Mouse (Mus musculus): ENCODE results near the gene Noxa1. TPM values are rescaled to one million over a fixed set of nuclear protein-coding genes. Genes with fewer than 3 reads are reported as not detected.

Gene Noxa1
- total RNA-seq, 2 experiments from 2014 or later = not detected

GRCm38 (mm10) chr2:25115442-25115841, 20.5 kb upstream of the Noxa1 start:
- TF ChIP-seq CTCF (conservative IDR thresholded peaks at IDR 0.05) = no peak
- Histone ChIP-seq H3K27ac (no peak overlapping the region), H3K4me3 (no peak overlapping the region)
- DNase-seq (ENCODE audit: low spot score in 2 of 2) = no peak

DNA sequence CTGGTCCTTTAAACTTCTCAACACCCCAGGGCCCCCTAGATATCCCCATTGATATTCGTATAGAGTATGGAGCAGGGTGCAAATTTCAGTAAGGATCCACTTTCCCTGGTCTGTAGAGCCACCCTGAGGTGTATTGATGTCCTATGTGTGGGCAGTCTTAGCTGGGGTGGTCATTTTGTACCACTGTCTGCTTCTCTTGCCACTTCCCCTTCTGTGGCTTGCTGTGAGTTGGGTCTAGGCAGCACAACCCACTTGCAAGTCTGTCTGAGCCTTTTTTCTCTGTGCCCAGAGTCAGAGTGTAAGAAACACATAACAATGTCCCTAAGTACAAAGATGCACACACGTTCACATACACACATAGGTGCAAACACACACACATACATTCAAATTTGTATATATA, 19.4 kb upstream of the Noxa1 start:
- no peak for TF ChIP-seq CTCF (conservative IDR thresholded peaks at IDR 0.05)
- no peak for DNase-seq (ENCODE audit: low spot score in 2 of 2)
- no peak overlapping the region for H3K27ac ChIP-seq
- no peak overlapping the region for H3K4me3 ChIP-seq

- Histone ChIP-seq H3K4me3 (no peak overlapping the region), H3K27ac (0 out of 2 replicates have a peak overlapping the region, but pooled peaks have one; percentile 5)
- no peak for DNase-seq (ENCODE audit: low spot score in 2 of 2)
- no peak for TF ChIP-seq CTCF (conservative IDR thresholded peaks at IDR 0.05)
Observed at GRCm38 (mm10) chr2:25111184-25111791, 16.3 kb upstream of the Noxa1 start.

DNA sequence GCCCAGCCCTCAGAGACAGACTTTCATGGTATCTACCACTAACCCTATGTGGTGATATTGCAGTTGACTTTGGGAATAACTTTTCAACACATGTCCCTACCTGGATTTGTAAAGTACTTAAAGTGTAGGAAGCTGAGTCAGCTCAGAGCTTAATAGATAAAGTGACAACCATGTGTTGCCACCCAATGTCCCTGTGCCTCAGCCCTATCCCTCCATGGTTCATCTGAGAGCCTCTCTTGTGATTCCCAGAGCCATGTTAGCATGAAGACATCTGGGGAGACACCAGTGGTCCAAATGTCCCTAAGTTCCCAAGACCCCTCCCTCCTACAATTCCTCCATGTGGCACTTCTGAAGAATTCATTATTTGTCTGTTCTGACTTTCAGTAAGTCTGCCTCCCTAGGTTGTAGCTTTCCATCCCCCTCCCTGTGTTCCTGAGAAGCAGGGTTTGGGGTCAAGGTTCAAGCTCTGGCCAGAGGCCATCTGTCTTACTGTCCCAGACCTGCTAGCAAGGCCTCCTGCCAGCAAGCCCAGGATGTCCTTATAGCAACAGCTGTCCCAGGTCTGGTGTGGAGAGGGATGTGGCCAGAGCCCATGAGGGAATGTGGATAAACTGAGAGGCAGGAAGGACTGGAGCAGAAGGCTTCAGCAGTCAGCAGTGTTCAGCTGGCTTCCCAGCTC, 15.7 kb upstream of the Noxa1 start:
- Histone ChIP-seq H3K27ac (0 out of 2 replicates have a peak overlapping the region, but pooled peaks have one; percentile 5), H3K4me3 (no peak overlapping the region)
- no peak for TF ChIP-seq CTCF (conservative IDR thresholded peaks at IDR 0.05)
- DNase-seq (ENCODE audit: low spot score in 2 of 2) = no peak

- H3K27ac ChIP-seq = no peak overlapping the region
- H3K4me3 ChIP-seq = no peak overlapping the region
- TF ChIP-seq CTCF (conservative IDR thresholded peaks at IDR 0.05) = no peak
- DNase-seq (ENCODE audit: low spot score in 2 of 2) = no peak
Observed at GRCm38 (mm10) chr2:25109487-25109886, 14.5 kb upstream of the Noxa1 start.

GRCm38 (mm10) chr2:25106045-25106444, 11.1 kb upstream of the Noxa1 start:
- no peak for TF ChIP-seq CTCF (conservative IDR thresholded peaks at IDR 0.05)
- Histone ChIP-seq H3K27ac (no peak overlapping the region), H3K4me3 (no peak overlapping the region)
- DNase-seq (ENCODE audit: low spot score in 2 of 2) = no peak

- no peak for DNase-seq (ENCODE audit: low spot score in 2 of 2)
- TF ChIP-seq CTCF (conservative IDR thresholded peaks at IDR 0.05) = peak; percentile 51
- no peak overlapping the region for H3K4me3 ChIP-seq
- H3K27ac ChIP-seq = no peak overlapping the region
Observed at GRCm38 (mm10) chr2:25104122-25104521, 9.2 kb upstream of the Noxa1 start.

DNA sequence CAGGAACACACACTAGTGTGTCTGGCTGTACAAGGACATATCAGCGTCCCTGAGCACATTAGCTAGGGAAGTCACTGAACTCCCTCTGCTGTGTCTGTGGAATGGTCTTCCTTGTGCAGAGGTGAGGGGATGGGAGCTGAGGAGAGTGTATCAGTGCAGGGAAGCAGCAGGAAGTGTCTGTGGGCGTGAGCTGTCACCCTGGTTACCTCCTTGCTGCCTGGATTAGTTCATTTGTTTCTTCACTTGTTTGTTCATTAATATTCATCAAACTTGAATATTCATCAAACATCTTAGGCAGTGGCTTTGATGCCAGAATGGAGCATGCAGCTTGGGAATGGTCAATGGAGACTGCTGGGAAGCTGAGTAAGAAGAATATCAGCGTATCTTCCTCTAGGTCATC, 4.8 kb upstream of the Noxa1 start:
- no peak overlapping the region for H3K4me3 ChIP-seq
- peak overlapping the region; percentile 83 for H3K27ac ChIP-seq
- no peak for DNase-seq (ENCODE audit: low spot score in 2 of 2)
- TF ChIP-seq CTCF (conservative IDR thresholded peaks at IDR 0.05) = no peak

- peak; percentile 76 for TF ChIP-seq CTCF (conservative IDR thresholded peaks at IDR 0.05)
- H3K27ac ChIP-seq = peak overlapping the region; percentile 83
- H3K4me3 ChIP-seq = no peak overlapping the region
- peak; percentile 32 to 33 for DNase-seq (ENCODE audit: low spot score in 2 of 2)
Observed at GRCm38 (mm10) chr2:25098956-25099355, 4.0 kb upstream of the Noxa1 start.

DNA sequence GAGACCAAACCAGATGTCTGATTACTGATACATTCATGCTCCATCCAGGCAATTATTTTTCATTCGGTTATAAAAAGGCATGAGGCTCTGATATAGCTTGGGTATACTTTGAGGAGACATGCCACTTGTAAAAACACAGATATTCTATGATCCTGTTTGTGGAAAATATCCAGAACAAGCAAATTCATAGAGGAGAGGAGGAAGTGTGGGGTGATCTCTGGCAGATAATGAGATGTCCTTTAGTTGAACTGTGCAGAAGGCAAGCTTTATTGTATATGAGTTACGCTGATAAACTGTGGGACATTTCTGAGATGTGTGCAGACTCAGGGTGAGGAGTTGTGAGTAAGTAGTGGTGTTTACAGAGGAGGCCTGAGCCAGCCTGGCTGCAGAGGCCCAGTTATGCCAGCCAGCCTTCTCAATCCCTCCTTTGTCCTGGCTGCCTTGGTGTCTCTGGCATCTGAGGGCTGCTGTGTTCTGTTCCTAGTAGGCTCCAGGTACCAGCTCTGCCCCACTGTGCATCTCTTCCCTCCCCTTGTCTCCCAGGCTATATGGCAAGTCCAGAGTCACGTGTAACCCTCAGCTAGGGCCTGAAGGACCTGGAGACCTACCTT, 3.2 kb upstream of the Noxa1 start:
- peak overlapping the region; percentile 83 for H3K27ac ChIP-seq
- H3K4me3 ChIP-seq = no peak overlapping the region
- DNase-seq (ENCODE audit: low spot score in 2 of 2) = no peak
- TF ChIP-seq CTCF (conservative IDR thresholded peaks at IDR 0.05) = no peak

- no peak for DNase-seq (ENCODE audit: low spot score in 2 of 2)
- Histone ChIP-seq H3K27ac (no peak overlapping the region), H3K4me3 (no peak overlapping the region)
- TF ChIP-seq CTCF (conservative IDR thresholded peaks at IDR 0.05) = no peak
Observed at GRCm38 (mm10) chr2:25094785-25095108, 202 bp downstream of the Noxa1 start.

DNA sequence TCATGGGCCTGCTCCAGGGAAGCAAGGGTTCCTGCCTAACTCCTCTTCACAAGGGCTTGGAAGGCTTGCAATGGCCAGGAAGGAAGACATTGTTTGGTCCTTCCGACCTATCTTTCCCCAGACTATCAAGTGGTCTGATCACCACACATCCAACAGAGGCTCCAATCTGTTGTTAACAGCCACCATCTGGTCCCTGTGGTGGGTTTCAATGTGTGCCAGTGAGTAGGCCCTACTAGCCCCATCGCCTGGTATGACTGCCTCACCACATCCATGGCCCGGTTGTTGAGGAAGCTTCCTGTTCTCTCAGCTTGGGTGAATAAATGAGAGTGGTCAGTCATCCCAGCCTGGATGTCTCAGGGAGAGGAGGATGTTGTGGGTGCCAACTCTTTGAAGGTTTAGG, 6.3 kb downstream of the Noxa1 start:
- Histone ChIP-seq H3K4me3 (no peak overlapping the region), H3K27ac (no peak overlapping the region)
- DNase-seq (ENCODE audit: low spot score in 2 of 2) = no peak
- TF ChIP-seq CTCF (conservative IDR thresholded peaks at IDR 0.05) = no peak

DNA sequence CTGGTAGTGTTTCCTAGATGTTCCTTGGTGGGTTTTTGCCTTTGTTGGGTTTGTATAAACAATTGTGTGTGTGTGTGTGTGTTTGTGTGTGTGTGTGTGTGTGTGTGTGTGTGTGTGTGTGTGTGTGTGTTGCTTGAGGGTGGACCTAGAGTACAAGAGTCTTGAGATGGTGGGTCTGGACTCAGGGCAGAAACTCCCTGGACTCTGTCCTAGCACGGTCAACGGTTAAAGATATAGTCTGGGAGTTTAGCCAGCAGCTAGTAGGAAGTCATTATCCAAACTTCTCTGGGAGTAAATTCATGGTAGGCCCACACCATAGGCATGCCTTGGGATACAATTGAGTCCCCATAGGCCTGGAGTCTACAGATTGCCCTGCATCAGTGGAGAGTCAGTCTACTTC, 7.1 kb downstream of the Noxa1 start:
- no peak for TF ChIP-seq CTCF (conservative IDR thresholded peaks at IDR 0.05)
- Histone ChIP-seq H3K27ac (no peak overlapping the region), H3K4me3 (no peak overlapping the region)
- no peak for DNase-seq (ENCODE audit: low spot score in 2 of 2)

- no peak overlapping the region for H3K4me3 ChIP-seq
- TF ChIP-seq CTCF (conservative IDR thresholded peaks at IDR 0.05) = no peak
- no peak overlapping the region for H3K27ac ChIP-seq
- DNase-seq (ENCODE audit: low spot score in 2 of 2) = no peak
Observed at GRCm38 (mm10) chr2:25085571-25085970, 9.4 kb downstream of the Noxa1 start.

All from layer of hippocampus, adult 2 months (tissue).